Mouse (Mus musculus) thymus, adult 2 months (tissue): ENCODE data around the gene Stk11. TPM values are rescaled to one million over a fixed set of nuclear protein-coding genes. Genes with fewer than 3 reads are reported as not detected.

Experiments used
- DNase-seq: peaks from one replicate; pipeline ENCODE4 v3.0.0; 2021
- H3K27ac ChIP-seq: fragments of 200-500 bp; 2 replicates; pipeline ENCODE4 v1.5.1; 2012; ENCODE audit warnings: low read length, control low read depth; ENCODE audit not compliant: control insufficient read depth, insufficient read depth
- H3K27me3 ChIP-seq: fragments of 200-500 bp; 2 replicates; pipeline ENCODE4 v1.6.1; 2012; ENCODE audit warnings: mild to moderate bottlenecking, low read length, moderate library complexity, mixed read lengths; ENCODE audit not compliant: control insufficient read depth, insufficient read depth
- H3K36me3 ChIP-seq: fragments of 200-500 bp; 2 replicates; pipeline ENCODE4 v1.6.1; 2012; ENCODE audit warnings: mild to moderate bottlenecking, low read length, moderate library complexity; ENCODE audit not compliant: control insufficient read depth, insufficient read depth
- H3K4me1 ChIP-seq: fragments of 200-500 bp; replicated peaks from 2 replicates; pipeline ENCODE4 v1.6.1; 2012; ENCODE audit warnings: low read length; ENCODE audit not compliant: control insufficient read depth, insufficient read depth
- H3K4me3 ChIP-seq: fragments of 200-500 bp; 2 replicates; pipeline ENCODE4 v1.5.1; 2012; ENCODE audit warnings: mild to moderate bottlenecking, low read length, control low read depth, moderate library complexity; ENCODE audit not compliant: control insufficient read depth, insufficient read depth
- CTCF ChIP-seq: fragments of 200-500 bp; IDR thresholded peaks from 2 replicates; pipeline ENCODE4 v1.5.1; 2012; ENCODE audit warnings: mild to moderate bottlenecking, control low read depth, low read length, moderate library complexity, borderline replicate concordance; ENCODE audit not compliant: control insufficient read depth, poor library complexity, insufficient read depth; ENCODE audit errors: extremely low read depth
- POLR2A ChIP-seq: fragments of 200-500 bp; IDR thresholded peaks from 2 replicates; pipeline ENCODE4 v1.6.1; 2012; ENCODE audit warnings: mild to moderate bottlenecking, low read length, control low read depth, moderate library complexity; ENCODE audit not compliant: control insufficient read depth, poor library complexity, insufficient read depth; ENCODE audit errors: extremely low read depth
- WGBS: fragments of 180-500 bp; shearing (Covaris S2); methylation state at CpG from one replicate; pipeline ENCODE4 v1.1.7; 2018; 5-methylcytosine and 5-hydroxymethylcytosine counted together
- polyA plus RNA-seq: library from polyadenylated mRNA; depleted of rRNA; stranded (reverse); fragments of >200 nt; gene quantifications from 2 replicates; pipeline ENCODE4 v1.2.3, GENCODE M21; 2012

Gene Stk11
- polyA plus RNA-seq, 1 experiment, result 270 TPM

- WGBS, result 3% methylated on average over 26 of the region's 26 CpGs
- H3K36me3 ChIP-seq, result peaks cover 36% of the 10 kb centered on the region
- H3K27me3 ChIP-seq, result no peaks in the 10 kb centered on the region
- DNase-seq, result peak; percentile 75
- no peak for TF ChIP-seq CTCF
- TF ChIP-seq POLR2A, result peak; percentile 57; the same call in 1 of the 2 replicates
- H3K4me3 ChIP-seq, result peak overlapping the region; percentile 96
- H3K27ac ChIP-seq, result peak overlapping the region; percentile 92
- H3K4me1 ChIP-seq, result peaks cover 41% of the 10 kb centered on the region
These were observed 35.8 kb downstream of the Stk11 start for GRCm38 (mm10) chr10:80151211-80152034.

- TF ChIP-seq POLR2A, result no peak
- peak; percentile 18; the same call in 1 of the 2 replicates for TF ChIP-seq CTCF
- H3K27me3 ChIP-seq, result no peaks in the 10 kb centered on the region
- peak overlapping the region; percentile 96 for H3K4me3 ChIP-seq
- 33% methylated on average over 15 of the region's 15 CpGs for WGBS
- H3K27ac ChIP-seq, result peak overlapping the region; percentile 92
- H3K4me1 ChIP-seq, result peaks cover 43% of the 10 kb centered on the region
- peaks cover 44% of the 10 kb centered on the region for H3K36me3 ChIP-seq
- DNase-seq, result no peak
These were observed 36.7 kb downstream of the Stk11 start for GRCm38 (mm10) chr10:80152071-80152872.

DNA sequence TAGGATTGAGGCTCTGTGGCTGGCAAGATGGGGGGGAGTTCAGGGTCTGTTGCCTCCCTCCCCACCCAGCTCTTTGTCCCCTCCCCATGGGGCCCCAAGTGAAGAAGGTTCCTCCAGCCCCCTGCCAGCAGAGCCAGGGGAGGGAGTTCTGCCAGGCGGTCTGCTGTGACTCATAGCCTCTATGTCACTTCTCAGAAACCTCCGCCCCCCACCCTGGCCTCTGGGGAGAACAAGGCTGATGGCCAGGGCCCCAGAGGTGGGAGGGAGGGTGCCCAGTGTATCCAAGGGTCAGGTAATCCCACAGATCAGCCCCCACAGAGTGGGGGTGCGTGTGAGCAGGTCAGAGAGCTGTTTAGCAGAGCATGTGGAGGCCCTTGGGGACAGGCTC lies 37.3 kb downstream of the Stk11 start:
- peaks cover 47% of the 10 kb centered on the region for H3K36me3 ChIP-seq
- peaks cover 41% of the 10 kb centered on the region for H3K4me1 ChIP-seq
- H3K27me3 ChIP-seq, result no peaks in the 10 kb centered on the region
- no peak for DNase-seq
- 75% methylated on average over 3 of the region's 3 CpGs for WGBS
- no peak for TF ChIP-seq CTCF
- TF ChIP-seq POLR2A, result no peak
- peak overlapping the region; percentile 96; the same call in 1 of the 2 replicates for H3K4me3 ChIP-seq
- peak overlapping the region; percentile 92; the same call in 1 of the 2 replicates for H3K27ac ChIP-seq

GRCm38 (mm10) chr10:80153713-80154112 lies 38.1 kb downstream of the Stk11 start:
- no peak for DNase-seq
- Histone ChIP-seq H3K4me3 (no peak overlapping the region), H3K27me3 (no peaks in the 10 kb centered on the region), H3K27ac (no peak overlapping the region), H3K36me3 (peaks cover 47% of the 10 kb centered on the region), H3K4me1 (peaks cover 43% of the 10 kb centered on the region)
- 98% methylated on average over 19 of the region's 19 CpGs for WGBS
- TF ChIP-seq CTCF, result no peak
- no peak for TF ChIP-seq POLR2A

GRCm38 (mm10) chr10:80154384-80154783 lies 38.8 kb downstream of the Stk11 start:
- Histone ChIP-seq H3K27ac (no peak overlapping the region), H3K4me1 (peaks cover 50% of the 10 kb centered on the region), H3K27me3 (no peaks in the 10 kb centered on the region), H3K36me3 (peaks cover 47% of the 10 kb centered on the region), H3K4me3 (no peak overlapping the region)
- no peak for DNase-seq
- TF ChIP-seq CTCF (no peak), POLR2A (no peak)
- 96% methylated on average over 7 of the region's 7 CpGs for WGBS

DNA sequence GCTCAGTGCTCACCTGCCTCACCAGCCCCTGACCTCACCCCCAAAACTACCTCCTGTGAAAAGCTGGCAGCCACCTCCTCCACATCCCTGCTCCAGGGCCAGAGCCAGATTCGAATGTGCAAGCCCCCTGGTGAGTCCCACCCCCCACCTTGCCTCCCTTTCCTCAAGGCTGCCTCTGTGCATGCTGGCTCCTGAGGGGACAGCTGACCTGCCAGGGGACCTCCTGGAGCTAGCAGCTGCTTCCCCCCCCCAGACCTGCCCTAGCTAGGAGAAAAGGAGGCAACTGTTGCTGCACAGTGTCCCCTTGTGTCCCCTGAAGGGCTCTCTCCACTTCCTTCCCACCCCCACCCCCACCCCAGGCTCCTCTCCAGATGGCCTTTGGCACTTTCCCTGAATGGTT lies 39.7 kb downstream of the Stk11 start:
- H3K4me3 ChIP-seq, result no peak overlapping the region
- no peaks in the 10 kb centered on the region for H3K27me3 ChIP-seq
- no peak for DNase-seq
- peaks cover 47% of the 10 kb centered on the region for H3K36me3 ChIP-seq
- peaks cover 54% of the 10 kb centered on the region for H3K4me1 ChIP-seq
- no peak overlapping the region for H3K27ac ChIP-seq
- TF ChIP-seq CTCF (no peak), POLR2A (no peak)
- 100% methylated on average over 1 of the region's 1 CpGs for WGBS
